Mouse (Mus musculus) kidney, embryonic 16.5 days (tissue): ENCODE measurements around the gene Med27. TPM values are rescaled to one million over a fixed set of nuclear protein-coding genes. Genes with fewer than 3 reads are reported as not detected.

ENCODE experiments used
- ATAC-seq: fragments of 200-750 bp; cut with Nextera tagmentation; 2 replicates; pipeline ENCODE4 v1.8.0; 2017; ENCODE audit warnings: moderate TSS enrichment; ENCODE audit not compliant: low FRiP score, low TSS enrichment
- H3K27ac ChIP-seq: fragments of 300-500 bp; sonication (generic); 2 replicates; pipeline ENCODE4 v1.5.1; 2014; ENCODE audit warnings: low read length
- H3K27me3 ChIP-seq: fragments of 300-500 bp; sonication (generic); 2 replicates; pipeline ENCODE4 v1.6.1; 2014; ENCODE audit warnings: low read length, control low read depth, mixed read lengths; ENCODE audit not compliant: insufficient read depth
- H3K36me3 ChIP-seq: fragments of 300-500 bp; sonication (generic); 2 replicates; pipeline ENCODE4 v1.6.1; 2014; ENCODE audit warnings: low read length, control low read depth, mixed read lengths; ENCODE audit not compliant: insufficient read depth
- H3K4me1 ChIP-seq: fragments of 300-500 bp; sonication (generic); 2 replicates; pipeline ENCODE4 v1.6.1; 2014; ENCODE audit warnings: low read length, control low read depth, mixed read lengths; ENCODE audit not compliant: insufficient read depth
- H3K4me2 ChIP-seq: fragments of 300-500 bp; sonication (generic); replicated peaks from 2 replicates; pipeline ENCODE4 v1.6.1; 2014; ENCODE audit warnings: low read depth, low read length
- H3K4me3 ChIP-seq: fragments of 300-500 bp; sonication (generic); 2 replicates; pipeline ENCODE4 v1.5.1; 2014; ENCODE audit warnings: mild to moderate bottlenecking, low read length
- H3K9ac ChIP-seq: fragments of 300-500 bp; sonication (generic); replicated peaks from 2 replicates; pipeline ENCODE4 v1.6.1; 2014; ENCODE audit warnings: low read length
- H3K9me3 ChIP-seq: fragments of 300-500 bp; sonication (generic); 2 replicates; pipeline ENCODE4 v1.6.1; 2016; ENCODE audit warnings: low read length, control low read depth
- WGBS: fragments of 180-500 bp; shearing (Covaris S2); extraction: QIAGEN DNeasy Blood & Tissue Kit; methylation state at CpG from one replicate; pipeline ENCODE4 v1.1.7; 2014; 5-methylcytosine and 5-hydroxymethylcytosine counted together
- polyA plus RNA-seq: library from polyadenylated mRNA; unstranded; fragments of >200 nt; fragmentation: Nextera tagmentation; extraction: Ambion mirVana; gene quantifications from 2 replicates; pipeline ENCODE4 v1.2.1, GENCODE M21; 2015

The Med27 gene
- polyA plus RNA-seq = 53.0 and 56.9 TPM in 2 replicates

GRCm38 (mm10) chr2:29346629-29347271 lies at the start of gene Med27:
TSS of gene Med27 (plus strand) at chr2:29346819.
- Histone ChIP-seq H3K27ac (no peak within 1 kb of the TSS), H3K4me1 (peaks cover 8% of the 10 kb centered on the region), H3K9ac (peak within 1 kb of the TSS; percentile 69), H3K36me3 (peaks cover 12% of the 10 kb centered on the region), H3K27me3 (peaks cover 4% of the 10 kb centered on the region; the same call in 1 of the 2 replicates), H3K4me2 (peak within 1 kb of the TSS; percentile 89), H3K9me3 (no peaks in the 10 kb centered on the region), H3K4me3 (peak within 1 kb of the TSS; percentile 65)
- ATAC-seq = peak; percentile 97
- WGBS = under 1% methylated on average over 41 of the region's 41 CpGs

GRCm38 (mm10) chr2:29309966-29310365 lies 36.7 kb upstream of the Med27 start:
- H3K27me3 ChIP-seq = no peaks in the 10 kb centered on the region
- H3K4me3 ChIP-seq = no peak overlapping the region
- H3K27ac ChIP-seq = no peak overlapping the region
- no peaks in the 10 kb centered on the region for H3K36me3 ChIP-seq
- H3K4me1 ChIP-seq = no peaks in the 10 kb centered on the region
- no peak overlapping the region for H3K4me2 ChIP-seq
- ATAC-seq = no peak
- no peak overlapping the region for H3K9ac ChIP-seq
- H3K9me3 ChIP-seq = no peaks in the 10 kb centered on the region
- 45% methylated on average over 7 of the region's 7 CpGs for WGBS

GRCm38 (mm10) chr2:29312058-29312457 lies 34.6 kb upstream of the Med27 start:
- no peak for ATAC-seq
- H3K4me1 ChIP-seq = no peaks in the 10 kb centered on the region
- H3K9ac ChIP-seq = no peak overlapping the region
- no peaks in the 10 kb centered on the region for H3K36me3 ChIP-seq
- no peak overlapping the region for H3K4me3 ChIP-seq
- H3K9me3 ChIP-seq = no peaks in the 10 kb centered on the region
- no peak overlapping the region for H3K27ac ChIP-seq
- no peak overlapping the region for H3K4me2 ChIP-seq
- no peaks in the 10 kb centered on the region for H3K27me3 ChIP-seq
- 82% methylated on average over 5 of the region's 5 CpGs for WGBS

- Histone ChIP-seq H3K4me2 (no peak overlapping the region), H3K36me3 (no peaks in the 10 kb centered on the region), H3K4me3 (no peak overlapping the region), H3K27me3 (no peaks in the 10 kb centered on the region), H3K27ac (no peak overlapping the region), H3K4me1 (no peaks in the 10 kb centered on the region), H3K9me3 (no peaks in the 10 kb centered on the region), H3K9ac (no peak overlapping the region)
- 73% methylated on average over 4 of the region's 4 CpGs for WGBS
- ATAC-seq = no peak
Measured at GRCm38 (mm10) chr2:29317906-29318470, 28.6 kb upstream of the Med27 start.

- no peaks in the 10 kb centered on the region for H3K36me3 ChIP-seq
- 81% methylated on average over 3 of the region's 3 CpGs for WGBS
- H3K4me3 ChIP-seq = no peak overlapping the region
- ATAC-seq = no peak
- no peak overlapping the region for H3K27ac ChIP-seq
- H3K4me2 ChIP-seq = no peak overlapping the region
- H3K9me3 ChIP-seq = no peaks in the 10 kb centered on the region
- no peaks in the 10 kb centered on the region for H3K4me1 ChIP-seq
- H3K9ac ChIP-seq = no peak overlapping the region
- no peaks in the 10 kb centered on the region for H3K27me3 ChIP-seq
Measured at GRCm38 (mm10) chr2:29318596-29318995, 28.0 kb upstream of the Med27 start.

GRCm38 (mm10) chr2:29320229-29320751 lies 26.3 kb upstream of the Med27 start:
- H3K36me3 ChIP-seq = no peaks in the 10 kb centered on the region
- H3K4me1 ChIP-seq = no peaks in the 10 kb centered on the region
- ATAC-seq = no peak
- H3K9me3 ChIP-seq = no peaks in the 10 kb centered on the region
- no peak overlapping the region for H3K4me2 ChIP-seq
- WGBS = 63% methylated on average over 11 of the region's 11 CpGs
- no peak overlapping the region for H3K9ac ChIP-seq
- H3K4me3 ChIP-seq = no peak overlapping the region
- no peak overlapping the region for H3K27ac ChIP-seq
- H3K27me3 ChIP-seq = no peaks in the 10 kb centered on the region

- Histone ChIP-seq H3K27ac (no peak overlapping the region), H3K36me3 (no peaks in the 10 kb centered on the region), H3K9me3 (no peaks in the 10 kb centered on the region), H3K27me3 (no peaks in the 10 kb centered on the region), H3K4me2 (no peak overlapping the region), H3K9ac (no peak overlapping the region), H3K4me1 (no peaks in the 10 kb centered on the region), H3K4me3 (no peak overlapping the region)
- 80% methylated on average over 6 of the region's 6 CpGs for WGBS
- ATAC-seq = no peak
Measured at GRCm38 (mm10) chr2:29320780-29321179, 25.8 kb upstream of the Med27 start.

- WGBS = 82% methylated on average over 2 of the region's 2 CpGs
- no peaks in the 10 kb centered on the region for H3K36me3 ChIP-seq
- no peak overlapping the region for H3K4me2 ChIP-seq
- no peaks in the 10 kb centered on the region for H3K27me3 ChIP-seq
- no peak overlapping the region for H3K27ac ChIP-seq
- H3K9ac ChIP-seq = no peak overlapping the region
- H3K9me3 ChIP-seq = no peaks in the 10 kb centered on the region
- ATAC-seq = no peak
- no peak overlapping the region for H3K4me3 ChIP-seq
- no peaks in the 10 kb centered on the region for H3K4me1 ChIP-seq
Measured at GRCm38 (mm10) chr2:29324456-29324855, 22.2 kb upstream of the Med27 start.

GRCm38 (mm10) chr2:29330471-29330870 lies 16.1 kb upstream of the Med27 start:
- Histone ChIP-seq H3K4me3 (no peak overlapping the region), H3K9me3 (peaks cover 3% of the 10 kb centered on the region; the same call in 1 of the 2 replicates), H3K4me2 (no peak overlapping the region), H3K9ac (no peak overlapping the region), H3K27me3 (no peaks in the 10 kb centered on the region), H3K4me1 (no peaks in the 10 kb centered on the region), H3K27ac (no peak overlapping the region), H3K36me3 (no peaks in the 10 kb centered on the region)
- ATAC-seq = no peak
- WGBS = 89% methylated on average over 1 of the region's 1 CpGs

- WGBS = 78% methylated on average over 1 of the region's 1 CpGs
- H3K9ac ChIP-seq = no peak overlapping the region
- no peaks in the 10 kb centered on the region for H3K4me1 ChIP-seq
- H3K4me3 ChIP-seq = no peak overlapping the region
- H3K9me3 ChIP-seq = no peaks in the 10 kb centered on the region
- H3K4me2 ChIP-seq = no peak overlapping the region
- no peaks in the 10 kb centered on the region for H3K36me3 ChIP-seq
- ATAC-seq = no peak
- H3K27ac ChIP-seq = no peak overlapping the region
- peaks cover 1% of the 10 kb centered on the region; the same call in 1 of the 2 replicates for H3K27me3 ChIP-seq
Measured at GRCm38 (mm10) chr2:29338396-29338795, 8.2 kb upstream of the Med27 start.
